Mouse (Mus musculus) embryo, embryonic 11.5 days (tissue): ENCODE results near the gene Prkcg.

Experiments
- DNase-seq: peaks from one replicate; pipeline ENCODE4 v3.0.0-alpha.2; 2012; ENCODE audit warnings: low read depth, low spot score

The Prkcg gene

GRCm38 (mm10) chr7:3317704-3318103 lies 28.7 kb downstream of the Prkcg start:
- DNase-seq, result no peak

GRCm38 (mm10) chr7:3320856-3321255 lies 31.9 kb downstream of the Prkcg start:
- no peak for DNase-seq

- DNase-seq, result no peak
Observed at GRCm38 (mm10) chr7:3323826-3324225, 34.8 kb downstream of the Prkcg start.

GRCm38 (mm10) chr7:3327961-3328360 lies 39.0 kb downstream of the Prkcg start:
- DNase-seq, result no peak

GRCm38 (mm10) chr7:3329776-3330546 lies 41.0 kb downstream of the Prkcg start:
- DNase-seq, result peak; percentile 65

GRCm38 (mm10) chr7:3331171-3331570 lies 42.2 kb downstream of the Prkcg start:
- DNase-seq, result no peak

- peak; percentile 75 for DNase-seq
Observed at GRCm38 (mm10) chr7:3331581-3332223, 42.7 kb downstream of the Prkcg start.

- DNase-seq, result no peak
Observed at GRCm38 (mm10) chr7:3332224-3332615, 43.2 kb downstream of the Prkcg start.

GRCm38 (mm10) chr7:3332619-3333521 lies 43.9 kb downstream of the Prkcg start, which contains the start of gene Cacng7:
Gene Cacng7 (plus strand): TSS chr7:3332955.
- peak; percentile 59 for DNase-seq

- no peak for DNase-seq
Observed at GRCm38 (mm10) chr7:3333542-3333941, 44.6 kb downstream of the Prkcg start.

- DNase-seq, result no peak
Observed at GRCm38 (mm10) chr7:3336412-3336811, 47.4 kb downstream of the Prkcg start.

GRCm38 (mm10) chr7:3338286-3338935 lies 49.4 kb downstream of the Prkcg start:
- no peak for DNase-seq

GRCm38 (mm10) chr7:3339010-3339409 lies 50.0 kb downstream of the Prkcg start:
- DNase-seq, result no peak

GRCm38 (mm10) chr7:3343861-3344260 lies 54.9 kb downstream of the Prkcg start:
- no peak for DNase-seq

GRCm38 (mm10) chr7:3345301-3345700 lies 56.3 kb downstream of the Prkcg start:
- no peak for DNase-seq

GRCm38 (mm10) chr7:3347366-3348287 lies 58.6 kb downstream of the Prkcg start:
- DNase-seq, result no peak

- DNase-seq, result no peak
Observed at GRCm38 (mm10) chr7:3348326-3348725, 59.3 kb downstream of the Prkcg start.

GRCm38 (mm10) chr7:3349775-3350174 lies 60.8 kb downstream of the Prkcg start:
- DNase-seq, result no peak

- DNase-seq, result no peak
Observed at GRCm38 (mm10) chr7:3351536-3351935, 62.6 kb downstream of the Prkcg start.

GRCm38 (mm10) chr7:3354850-3355249 lies 65.9 kb downstream of the Prkcg start:
- no peak for DNase-seq
